Mouse (Mus musculus) 3134 (cell line): ENCODE measurements around the gene Armh1.

ENCODE experiments used
- DNase-seq: peaks from one replicate; pipeline ENCODE4 v3.0.0-alpha.2; 2011; ENCODE audit warnings: low spot score; ENCODE audit not compliant: insufficient read length; ENCODE audit errors: extremely low read depth

Armh1 gene

GRCm38 (mm10) chr4:117251801-117252316, at the start of gene Armh1, which contains the start of gene Tmem53:
Armh1 (minus strand) TSS chr4:117252125.
Tmem53 (plus strand) TSS chr4:117251951.
- DNase-seq: peak; percentile 95

GRCm38 (mm10) chr4:117299921-117300320, 48.0 kb upstream of the Armh1 start:
- no peak for DNase-seq

DNA sequence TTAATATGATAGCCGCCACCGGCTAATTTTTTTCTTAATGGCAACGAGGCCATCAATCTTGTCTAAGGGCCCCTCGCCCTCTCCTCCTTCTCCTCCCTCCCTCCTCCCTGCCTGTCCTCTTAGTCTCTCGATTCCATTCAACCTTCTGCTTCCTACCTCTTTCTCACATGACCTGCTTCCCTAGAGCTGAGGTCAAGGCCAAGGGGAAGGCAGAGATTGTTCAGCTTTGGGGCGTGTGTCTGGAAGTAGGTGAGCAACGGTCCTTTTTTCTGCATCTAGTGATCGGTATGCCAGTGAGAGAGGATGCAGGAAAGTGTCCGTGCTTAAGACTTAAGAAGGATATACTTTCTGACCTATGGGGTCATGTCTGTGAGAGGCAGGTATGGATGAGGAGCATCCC, 45.9 kb upstream of the Armh1 start:
- DNase-seq: no peak

GRCm38 (mm10) chr4:117296849-117297593, 45.1 kb upstream of the Armh1 start:
- no peak for DNase-seq

- DNase-seq: no peak
These were observed 39.8 kb upstream of the Armh1 start for GRCm38 (mm10) chr4:117291696-117292095.

- peak; percentile 87 for DNase-seq
These were observed 37.2 kb upstream of the Armh1 start for GRCm38 (mm10) chr4:117288927-117289801.

- DNase-seq: no peak
These were observed 36.5 kb upstream of the Armh1 start for GRCm38 (mm10) chr4:117288277-117288926.

GRCm38 (mm10) chr4:117284363-117284762, 32.4 kb upstream of the Armh1 start:
- DNase-seq: no peak

GRCm38 (mm10) chr4:117283271-117284191, 31.6 kb upstream of the Armh1 start:
- no peak for DNase-seq

DNA sequence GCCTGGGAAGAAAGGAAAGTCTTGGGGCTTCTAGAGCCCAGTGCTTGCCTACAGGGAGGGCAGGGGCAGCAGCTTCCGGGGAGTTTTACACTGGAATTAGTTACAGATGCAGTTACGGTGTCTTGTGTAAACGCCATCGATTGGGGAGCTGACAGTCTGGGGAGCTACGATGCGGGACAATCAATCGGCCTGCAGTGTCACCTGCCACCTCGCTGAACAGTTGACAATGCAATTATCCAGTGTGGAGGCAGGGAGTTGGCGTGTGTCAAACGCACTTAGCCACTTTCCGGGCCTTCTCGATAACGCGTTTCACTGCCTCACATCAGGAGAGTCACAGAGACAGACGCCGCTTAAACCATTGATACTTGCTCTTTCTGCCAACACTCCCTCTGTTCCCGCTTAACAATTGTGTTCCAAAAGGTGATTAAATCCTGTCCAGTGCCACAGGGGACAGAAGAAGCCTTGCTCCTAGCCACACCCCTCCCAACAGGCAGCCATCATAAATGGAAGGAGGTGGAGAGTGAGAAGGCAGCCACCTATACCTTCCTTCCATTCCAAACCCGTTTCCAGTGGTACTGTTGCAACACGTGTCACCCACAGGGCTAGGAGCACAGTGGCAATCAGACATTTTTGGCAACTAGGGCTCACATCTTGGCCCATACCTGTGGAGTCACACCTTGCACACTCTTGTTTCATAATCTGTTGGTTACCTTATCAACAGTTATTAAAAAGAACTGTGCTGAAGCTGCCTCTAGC, 29.3 kb upstream of the Armh1 start:
- DNase-seq: no peak

- no peak for DNase-seq
These were observed 28.5 kb upstream of the Armh1 start for GRCm38 (mm10) chr4:117280397-117280930.

- DNase-seq: no peak
These were observed 27.3 kb upstream of the Armh1 start for GRCm38 (mm10) chr4:117279253-117279642.

DNA sequence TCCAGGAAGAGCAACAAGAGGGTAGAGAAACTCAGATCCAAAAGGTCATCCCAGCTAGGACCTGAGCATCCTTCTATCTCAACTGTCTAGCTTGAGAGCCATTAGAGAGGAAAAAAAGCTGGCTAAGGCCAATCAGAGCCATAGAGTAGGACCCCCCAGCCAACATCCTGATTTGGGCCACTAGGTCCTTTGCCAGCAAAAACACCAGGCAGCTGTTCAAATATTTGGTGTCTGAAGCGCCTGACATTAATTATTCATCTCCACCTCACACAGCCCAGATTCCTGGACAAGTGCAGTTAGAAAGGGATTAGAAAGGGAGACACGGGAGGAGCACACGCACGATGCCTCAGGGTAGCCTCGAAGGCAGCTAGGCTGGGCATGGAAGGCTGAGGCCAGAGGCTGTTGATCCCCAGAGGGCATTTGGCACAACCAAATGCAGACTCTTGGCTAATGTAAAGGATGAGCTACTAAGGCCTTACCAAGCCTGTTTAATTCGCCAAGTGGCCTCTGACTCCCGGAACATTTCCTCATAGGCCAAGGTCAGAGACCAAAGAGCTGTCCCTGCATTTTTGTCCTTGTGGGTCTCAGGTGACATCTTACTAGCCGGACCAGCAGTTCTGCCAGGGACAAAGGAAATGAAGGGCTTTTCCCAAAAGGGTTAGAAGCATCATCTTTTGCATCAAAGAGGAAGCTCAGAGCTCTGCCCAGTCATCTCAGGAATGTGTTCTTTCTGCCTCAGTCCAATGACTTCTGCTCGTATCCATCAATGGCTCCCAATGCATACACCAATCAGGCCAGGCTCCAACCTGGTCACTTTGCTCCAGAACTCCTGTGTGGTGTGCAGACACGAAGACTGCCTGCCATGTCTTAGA, 26.7 kb upstream of the Armh1 start:
- DNase-seq: no peak

DNA sequence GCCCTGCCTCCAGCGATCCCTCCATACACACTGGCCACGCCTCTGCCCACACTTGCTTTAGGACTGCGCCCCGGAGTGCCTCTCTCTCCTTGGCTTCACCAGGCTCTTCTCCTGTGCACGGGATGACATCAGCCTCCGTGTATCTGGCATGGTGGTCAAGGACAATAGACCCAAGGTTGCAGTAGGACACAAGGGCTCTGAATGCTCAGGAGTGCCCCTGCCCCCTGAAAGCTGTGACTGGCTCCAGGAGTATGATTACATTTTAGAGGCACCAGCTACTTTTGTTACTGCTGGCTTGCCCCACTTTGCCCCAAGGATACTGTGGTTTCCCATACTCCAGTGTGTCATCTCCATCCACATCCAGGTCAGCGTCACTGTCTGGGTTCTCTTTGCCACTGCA, 25.8 kb upstream of the Armh1 start:
- DNase-seq: no peak

DNA sequence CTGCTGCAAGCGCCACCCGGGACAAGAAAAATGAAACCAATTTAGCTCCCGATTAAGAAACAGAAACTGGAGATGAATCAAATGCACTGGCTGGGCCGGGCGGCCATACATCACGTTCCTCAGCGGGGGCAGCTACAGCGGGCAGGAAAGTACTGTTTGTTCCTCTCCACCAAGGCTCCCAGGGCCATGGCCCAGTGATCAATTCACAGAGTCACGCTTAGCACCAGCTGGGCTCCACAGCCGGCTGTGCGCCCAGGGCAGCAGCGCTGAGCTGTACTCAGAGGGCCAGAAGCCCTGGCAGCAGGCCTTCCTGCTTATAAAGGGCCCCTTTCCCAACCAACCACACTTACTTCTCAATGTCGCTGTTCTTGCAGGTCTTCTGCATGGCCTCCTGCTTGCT, 25.1 kb upstream of the Armh1 start:
- no peak for DNase-seq

DNA sequence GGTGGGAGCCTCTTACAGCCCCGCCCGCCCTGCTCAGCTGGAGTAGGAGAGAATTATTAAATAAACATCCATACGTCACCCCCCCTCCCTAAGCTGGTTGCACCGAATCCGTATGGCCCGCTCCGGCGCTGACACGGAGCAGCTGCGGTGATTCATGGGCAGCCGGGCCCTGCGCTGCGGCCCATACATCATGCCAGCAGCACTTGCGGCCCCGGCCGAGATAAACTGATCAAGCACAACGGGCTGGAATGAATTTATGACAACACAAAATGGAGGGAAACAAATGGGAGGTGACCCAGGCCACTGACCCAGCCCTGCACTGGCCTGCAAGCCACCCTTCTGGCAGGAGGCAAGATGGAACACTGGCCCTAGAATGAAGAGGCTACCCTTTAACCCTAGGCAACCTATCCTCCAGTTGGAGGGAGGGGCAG, 24.4 kb upstream of the Armh1 start:
- DNase-seq: no peak

DNA sequence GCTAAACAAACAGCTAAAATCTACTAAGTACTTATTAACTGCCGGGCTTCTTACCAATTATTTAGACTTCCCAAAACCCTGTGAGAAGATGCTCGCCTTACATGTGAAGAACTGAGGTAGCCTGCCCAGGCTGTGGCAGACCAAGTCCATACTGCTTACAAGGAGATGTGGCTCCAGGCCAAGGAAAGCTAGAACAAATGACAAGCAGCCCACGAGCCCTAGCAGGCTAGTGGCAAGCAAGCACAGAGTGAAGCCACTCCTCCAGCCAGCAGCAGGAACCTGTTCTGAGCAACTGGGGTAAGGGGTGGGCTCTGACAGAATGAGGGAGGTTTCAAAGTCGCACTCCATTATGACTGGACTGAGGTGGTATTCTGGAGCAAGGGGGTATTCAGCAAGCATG, 22.8 kb upstream of the Armh1 start:
- DNase-seq: no peak

- DNase-seq: no peak
These were observed 20.5 kb upstream of the Armh1 start for GRCm38 (mm10) chr4:117272459-117272858.
